Mouse (Mus musculus) myocyte (in vitro differentiated cells): ENCODE data around the gene Mup16. TPM values are rescaled to one million over a fixed set of nuclear protein-coding genes. Genes with fewer than 3 reads are reported as not detected.
"Not testable (repeated sequence)": the region's sequence is repeated elsewhere in the genome, so short reads cannot be mapped to it uniquely, and the experiment has no call there.

Experiments used
- H3K27me3 ChIP-seq: one replicate; pipeline ENCODE4 v1.6.1; 2011; ENCODE audit not compliant: control insufficient read depth, insufficient read depth, insufficient read length
- H3K36me3 ChIP-seq: one replicate; pipeline ENCODE4 v1.6.1; 2011; ENCODE audit not compliant: control insufficient read depth, insufficient read depth
- H3K4me2 ChIP-seq: one replicate; pipeline ENCODE4 v1.6.1; 2011; ENCODE audit warnings: low read depth, control low read depth
- H3K4me3 ChIP-seq: one replicate; pipeline ENCODE4 v1.5.1; 2011; ENCODE audit warnings: mild to moderate bottlenecking, control low read depth, moderate library complexity
- H3K79me2 ChIP-seq: one replicate; pipeline ENCODE4 v1.6.1; 2011; ENCODE audit not compliant: control insufficient read depth, insufficient read depth
- H3ac ChIP-seq: one replicate; pipeline ENCODE4 v1.6.1; 2011; ENCODE audit not compliant: control insufficient read depth, insufficient read length
- polyA plus RNA-seq: library from polyadenylated mRNA; unstranded; fragments of >200 nt; fragmentation: generic; extraction: Trizol; gene quantifications from one replicate; pipeline ENCODE4 v1.2.1, GENCODE M21; 2012; ENCODE audit warnings: missing spikeins

Mup16 gene
- not detected for polyA plus RNA-seq

DNA sequence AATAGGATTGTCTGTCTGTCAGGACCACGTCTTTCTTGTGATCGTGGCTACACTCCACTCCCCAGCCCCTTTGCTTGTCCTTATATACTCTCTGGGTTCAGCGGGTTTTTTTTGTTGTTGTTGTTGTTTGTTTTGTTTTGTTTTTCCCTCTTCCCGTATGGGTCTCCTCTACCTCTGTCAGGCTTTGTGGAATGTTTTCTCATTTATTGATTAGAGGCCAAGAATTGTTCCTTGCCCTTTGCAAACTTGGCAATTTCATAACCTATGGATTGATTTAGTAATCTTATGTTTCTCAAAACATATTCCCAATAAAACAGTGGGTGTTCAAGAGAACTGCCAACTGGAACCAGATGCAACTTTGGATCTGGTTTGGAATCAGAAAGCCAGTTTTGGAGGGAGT lies at the start of gene Mup16:
Gene Mup16, minus strand, starts transcription at position 101 of the 400 bp plus-strand sequence.
- not testable (repeated sequence) for H3K4me3 ChIP-seq, H3K36me3 ChIP-seq, H3K27me3 ChIP-seq

DNA sequence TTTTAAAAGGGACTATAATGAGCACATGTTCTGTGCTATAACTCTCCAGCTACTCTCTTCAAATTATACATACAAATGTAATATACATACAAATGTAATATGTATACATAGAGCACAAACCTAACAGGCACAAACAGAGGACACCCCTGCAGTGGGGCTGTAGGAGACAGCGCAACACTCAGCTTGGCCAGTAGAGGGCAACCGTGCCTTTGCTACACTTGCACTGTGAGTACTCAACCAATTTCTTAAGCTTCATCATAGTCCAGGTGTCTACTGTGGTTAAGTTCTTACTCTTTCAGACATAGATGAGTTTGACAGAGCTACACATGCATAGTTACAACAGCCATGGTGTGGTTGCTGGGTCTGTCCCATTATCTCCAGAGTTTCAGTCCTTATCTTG lies 36.6 kb upstream of the Mup16 start:
- H3K79me2 ChIP-seq, H3ac ChIP-seq, H3K27me3 ChIP-seq, H3K4me3 ChIP-seq, H3K36me3 ChIP-seq, H3K4me2 ChIP-seq: not testable (repeated sequence)

More for the DNA sequence above, at the start of gene Mup16:
- H3K79me2 ChIP-seq, H3K4me2 ChIP-seq, H3ac ChIP-seq: not testable (repeated sequence)

Other genes starting within 250 kb of the Mup16 start
- not detected for gene Mup14, start 215.5 kb downstream of the Mup16 start, polyA plus RNA-seq
- not detected for gene Mup15, start 79.8 kb downstream of the Mup16 start, polyA plus RNA-seq
- not detected for gene Mup17, start 76.3 kb upstream of the Mup16 start, polyA plus RNA-seq
- not detected for gene Mup18, start 154.6 kb upstream of the Mup16 start, polyA plus RNA-seq